Mouse (Mus musculus) kidney, adult 2 months (tissue): Measurements from ENCODE around the gene Prdx4.

ENCODE experiments used
- CTCF ChIP-seq: fragments of 200-500 bp; conservative IDR thresholded peaks from 2 replicates; pipeline ENCODE4 v1.5.1; 2011; ENCODE audit warnings: low read depth, mild to moderate bottlenecking, control low read depth, low read length, moderate library complexity, mixed read lengths; ENCODE audit not compliant: insufficient read depth, insufficient read length
- POLR2A ChIP-seq: fragments of 200-500 bp; IDR thresholded peaks from one replicate; pipeline ENCODE4 v1.6.1; 2011; ENCODE audit warnings: low read depth, low read length, control low read depth

DNA sequence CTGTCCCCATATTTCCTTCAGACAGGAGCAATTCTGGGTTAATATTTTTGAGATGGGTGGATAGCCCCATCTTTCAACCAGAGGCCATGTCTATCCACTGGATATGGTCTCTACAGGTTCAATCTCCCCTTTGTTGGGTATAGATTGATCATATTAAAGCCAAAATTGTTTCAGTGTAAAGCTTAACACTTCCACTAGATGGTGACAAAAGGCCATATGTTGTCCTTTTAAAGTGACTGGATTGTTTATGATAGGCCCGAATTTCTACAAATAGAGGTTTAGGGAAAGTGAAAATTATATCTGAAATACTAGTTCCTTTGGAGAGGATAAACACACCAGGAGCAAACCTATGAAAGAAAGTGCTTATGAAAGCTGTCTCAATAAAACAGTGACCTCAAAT, 34.9 kb upstream of the Prdx4 start:
- no peak for TF ChIP-seq POLR2A
- TF ChIP-seq CTCF, result no peak
